Mouse (Mus musculus): ENCODE results near the gene Mpp6. TPM values are rescaled to one million over a fixed set of nuclear protein-coding genes. Genes with fewer than 3 reads are reported as not detected.

Gene Mpp6
- polyA plus RNA-seq, 1 experiment from 2014 or later = 37.4 TPM

GRCm38 (mm10) chr6:50126331-50126730 lies 16.3 kb downstream of the Mpp6 start:
- 72% methylated on average over 2 of the region's 2 CpGs for WGBS (ENCODE audit: insufficient replicate concordance)
- Histone ChIP-seq H3K9me3 (replicated peaks; ENCODE audit: control insufficient read depth, low read length) (no peaks in the 10 kb centered on the region), H3K36me3 (ENCODE audit: control insufficient read depth, insufficient read depth) (peaks cover 13% of the 10 kb centered on the region), H3K27ac (ENCODE audit: low read length) (no peak overlapping the region), H3K4me3 (ENCODE audit: low read depth, low read length) (no peak overlapping the region), H3K27me3 (ENCODE audit: control insufficient read depth, insufficient read depth, low read depth, low read length) (no peaks in the 10 kb centered on the region), H3K9ac (ENCODE audit: low read depth, low read length) (no peak overlapping the region), H3K4me2 (ENCODE audit: low read depth, low read length) (no peak overlapping the region), H3K4me1 (ENCODE audit: control insufficient read depth, low read depth, low read length) (no peaks in the 10 kb centered on the region)
- ATAC-seq (ENCODE audit: low read depth) = no peak

DNA sequence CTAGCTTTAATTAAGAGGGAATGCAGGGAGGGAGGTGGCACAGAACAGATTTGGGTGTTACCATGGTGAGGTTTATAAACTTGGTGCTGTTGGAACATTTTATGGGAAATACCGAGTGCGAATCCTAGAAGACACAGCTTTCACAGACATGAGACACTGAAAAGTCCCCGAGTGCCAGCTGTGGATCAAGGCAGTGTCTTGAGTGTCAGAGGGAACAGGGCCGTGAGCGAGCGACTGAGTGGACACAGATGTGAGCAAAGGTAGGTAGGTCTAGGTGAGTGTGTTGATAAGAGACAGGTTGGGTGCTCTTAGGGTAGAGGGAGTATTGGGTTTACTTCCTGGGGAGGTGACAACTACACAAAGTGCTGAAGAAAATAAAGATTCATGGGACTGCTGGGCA lies 17.5 kb downstream of the Mpp6 start:
- Histone ChIP-seq H3K4me2 (ENCODE audit: low read depth, low read length) (no peak overlapping the region), H3K4me1 (ENCODE audit: control insufficient read depth, low read depth, low read length) (no peaks in the 10 kb centered on the region), H3K9ac (ENCODE audit: low read depth, low read length) (no peak overlapping the region), H3K27me3 (ENCODE audit: control insufficient read depth, insufficient read depth, low read depth, low read length) (no peaks in the 10 kb centered on the region), H3K36me3 (ENCODE audit: control insufficient read depth, insufficient read depth) (peaks cover 13% of the 10 kb centered on the region), H3K4me3 (ENCODE audit: low read depth, low read length) (no peak overlapping the region), H3K9me3 (replicated peaks; ENCODE audit: control insufficient read depth, low read length) (no peaks in the 10 kb centered on the region), H3K27ac (ENCODE audit: low read length) (no peak overlapping the region)
- 74% methylated on average over 6 of the region's 6 CpGs for WGBS (ENCODE audit: insufficient replicate concordance)
- ATAC-seq (ENCODE audit: low read depth) = no peak

DNA sequence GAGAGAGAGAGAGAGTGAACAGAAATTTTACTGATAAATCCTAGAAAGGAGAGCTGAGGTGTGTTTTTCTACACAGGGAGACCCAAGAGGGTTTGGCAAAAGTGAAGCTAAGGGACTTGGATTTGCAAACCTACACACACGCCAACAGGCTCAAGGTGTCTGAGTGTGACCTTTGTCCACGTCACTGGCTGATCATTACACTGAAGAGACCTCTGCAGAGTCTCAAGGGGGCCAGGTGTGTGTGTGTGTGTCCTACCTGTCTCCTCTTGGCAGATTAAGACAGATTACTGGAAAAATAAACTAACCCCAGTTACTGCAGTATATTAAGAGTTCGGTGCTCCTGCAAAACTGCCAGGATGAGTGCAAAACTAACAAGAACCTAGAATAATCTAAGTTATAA lies 27.6 kb downstream of the Mpp6 start:
- no peak overlapping the region for H3K9ac ChIP-seq (ENCODE audit: low read depth, low read length)
- no peak overlapping the region for H3K4me2 ChIP-seq (ENCODE audit: low read depth, low read length)
- ATAC-seq (ENCODE audit: low read depth) = no peak
- no peaks in the 10 kb centered on the region for H3K27me3 ChIP-seq (ENCODE audit: control insufficient read depth, insufficient read depth, low read depth, low read length)
- 61% methylated on average over 3 of the region's 3 CpGs for WGBS (ENCODE audit: insufficient replicate concordance)
- H3K9me3 ChIP-seq (replicated peaks; ENCODE audit: control insufficient read depth, low read length) = no peaks in the 10 kb centered on the region
- H3K4me3 ChIP-seq (ENCODE audit: low read depth, low read length) = no peak overlapping the region
- H3K27ac ChIP-seq (ENCODE audit: low read length) = no peak overlapping the region
- H3K36me3 ChIP-seq (ENCODE audit: control insufficient read depth, insufficient read depth) = no peaks in the 10 kb centered on the region
- H3K4me1 ChIP-seq (ENCODE audit: control insufficient read depth, low read depth, low read length) = no peaks in the 10 kb centered on the region

DNA sequence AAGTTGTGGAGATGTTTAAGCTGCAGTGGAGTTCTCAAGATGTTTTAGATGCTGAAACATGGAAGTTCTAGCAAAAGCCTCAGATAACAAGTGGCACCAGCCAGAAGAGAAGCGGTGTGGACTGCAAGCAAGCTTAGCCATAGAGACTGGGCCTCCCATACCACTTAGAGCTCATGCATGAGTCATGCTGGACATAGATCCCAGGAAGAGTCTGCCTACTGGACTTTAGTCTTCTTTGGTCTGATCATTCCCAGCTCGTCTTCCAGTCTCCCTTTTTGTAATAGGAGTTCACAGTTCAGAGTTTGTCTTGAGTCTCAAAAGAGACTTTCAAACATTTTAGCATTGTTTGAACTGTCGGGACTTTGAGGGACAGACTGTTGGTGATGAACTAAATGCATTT lies 29.5 kb downstream of the Mpp6 start:
- Histone ChIP-seq H3K27ac (ENCODE audit: low read length) (no peak overlapping the region), H3K27me3 (ENCODE audit: control insufficient read depth, insufficient read depth, low read depth, low read length) (no peaks in the 10 kb centered on the region), H3K4me3 (ENCODE audit: low read depth, low read length) (no peak overlapping the region), H3K9ac (ENCODE audit: low read depth, low read length) (no peak overlapping the region), H3K9me3 (replicated peaks; ENCODE audit: control insufficient read depth, low read length) (no peaks in the 10 kb centered on the region), H3K4me2 (ENCODE audit: low read depth, low read length) (no peak overlapping the region), H3K4me1 (ENCODE audit: control insufficient read depth, low read depth, low read length) (no peaks in the 10 kb centered on the region), H3K36me3 (ENCODE audit: control insufficient read depth, insufficient read depth) (no peaks in the 10 kb centered on the region)
- no peak for ATAC-seq (ENCODE audit: low read depth)
- WGBS (ENCODE audit: insufficient replicate concordance) = 59% methylated on average over 3 of the region's 3 CpGs

GRCm38 (mm10) chr6:50146158-50146557 lies 36.1 kb downstream of the Mpp6 start:
- H3K27ac ChIP-seq (ENCODE audit: low read length) = no peak overlapping the region
- no peaks in the 10 kb centered on the region for H3K4me1 ChIP-seq (ENCODE audit: control insufficient read depth, low read depth, low read length)
- H3K9me3 ChIP-seq (replicated peaks; ENCODE audit: control insufficient read depth, low read length) = no peaks in the 10 kb centered on the region

GRCm38 (mm10) chr6:50149378-50149777 lies 39.3 kb downstream of the Mpp6 start:
- no peak overlapping the region for H3K27ac ChIP-seq (ENCODE audit: low read length)
- no peaks in the 10 kb centered on the region for H3K27me3 ChIP-seq (ENCODE audit: control insufficient read depth, insufficient read depth, low read depth, low read length)
- H3K36me3 ChIP-seq (ENCODE audit: control insufficient read depth, insufficient read depth) = no peaks in the 10 kb centered on the region; the same call in 1 of the 2 replicates
- 76% methylated on average over 4 of the region's 4 CpGs for WGBS (ENCODE audit: insufficient replicate concordance)
- no peak overlapping the region for H3K4me3 ChIP-seq (ENCODE audit: low read depth, low read length)
- no peak overlapping the region for H3K4me2 ChIP-seq (ENCODE audit: low read depth, low read length)
- no peaks in the 10 kb centered on the region for H3K9me3 ChIP-seq (replicated peaks; ENCODE audit: control insufficient read depth, low read length)
- no peak overlapping the region for H3K9ac ChIP-seq (ENCODE audit: low read depth, low read length)
- H3K4me1 ChIP-seq (ENCODE audit: control insufficient read depth, low read depth, low read length) = no peaks in the 10 kb centered on the region
- ATAC-seq (ENCODE audit: low read depth) = no peak

More at GRCm38 (mm10) chr6:50146158-50146557, 36.1 kb downstream of the Mpp6 start:
- Histone ChIP-seq H3K27me3 (ENCODE audit: control insufficient read depth, insufficient read depth, low read depth, low read length) (no peaks in the 10 kb centered on the region), H3K36me3 (ENCODE audit: control insufficient read depth, insufficient read depth) (no peaks in the 10 kb centered on the region; the same call in 1 of the 2 replicates), H3K4me2 (ENCODE audit: low read depth, low read length) (no peak overlapping the region), H3K4me3 (ENCODE audit: low read depth, low read length) (no peak overlapping the region), H3K9ac (ENCODE audit: low read depth, low read length) (no peak overlapping the region)
- no peak for ATAC-seq (ENCODE audit: low read depth)

- Histone ChIP-seq H3K27me3 (ENCODE audit: control insufficient read depth, insufficient read depth, low read depth, low read length) (no peaks in the 10 kb centered on the region), H3K4me3 (ENCODE audit: low read depth, low read length) (no peak overlapping the region), H3K9ac (ENCODE audit: low read depth, low read length) (no peak overlapping the region), H3K4me1 (ENCODE audit: control insufficient read depth, low read depth, low read length) (no peaks in the 10 kb centered on the region), H3K36me3 (ENCODE audit: control insufficient read depth, insufficient read depth) (no peaks in the 10 kb centered on the region), H3K9me3 (replicated peaks; ENCODE audit: control insufficient read depth, low read length) (no peaks in the 10 kb centered on the region), H3K4me2 (ENCODE audit: low read depth, low read length) (no peak overlapping the region), H3K27ac (ENCODE audit: low read length) (no peak overlapping the region)
- WGBS (ENCODE audit: insufficient replicate concordance) = 82% methylated on average over 6 of the region's 6 CpGs
- ATAC-seq (ENCODE audit: low read depth) = no peak
Measured at GRCm38 (mm10) chr6:50159842-50160241, 49.8 kb downstream of the Mpp6 start.

GRCm38 (mm10) chr6:50163013-50163412 lies 53.0 kb downstream of the Mpp6 start:
- Histone ChIP-seq H3K4me1 (ENCODE audit: control insufficient read depth, low read depth, low read length) (no peaks in the 10 kb centered on the region), H3K4me3 (ENCODE audit: low read depth, low read length) (no peak overlapping the region), H3K4me2 (ENCODE audit: low read depth, low read length) (no peak overlapping the region), H3K27me3 (ENCODE audit: control insufficient read depth, insufficient read depth, low read depth, low read length) (no peaks in the 10 kb centered on the region), H3K9ac (ENCODE audit: low read depth, low read length) (no peak overlapping the region), H3K36me3 (ENCODE audit: control insufficient read depth, insufficient read depth) (no peaks in the 10 kb centered on the region), H3K27ac (ENCODE audit: low read length) (no peak overlapping the region), H3K9me3 (replicated peaks; ENCODE audit: control insufficient read depth, low read length) (no peaks in the 10 kb centered on the region)
- 55% methylated on average over 3 of the region's 3 CpGs for WGBS (ENCODE audit: insufficient replicate concordance)
- no peak for ATAC-seq (ENCODE audit: low read depth)

DNA sequence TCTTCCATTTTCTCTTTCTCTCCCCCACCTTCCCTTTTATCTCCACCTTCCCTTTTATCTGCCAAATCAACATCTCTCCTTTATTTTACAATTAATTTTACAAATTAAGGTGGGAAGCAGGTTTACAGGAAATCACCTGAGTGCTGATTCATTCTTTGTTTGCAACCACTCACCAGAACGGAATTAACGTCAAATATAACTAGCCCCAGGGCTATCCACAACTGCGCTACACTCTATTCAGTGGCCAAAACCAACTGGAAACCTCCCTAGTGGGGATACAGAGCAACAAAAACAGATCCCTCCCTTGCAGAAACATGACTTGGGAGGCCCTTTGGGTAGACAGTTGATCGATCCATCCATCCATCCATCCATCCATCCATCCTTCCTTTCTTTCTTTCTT lies 58.8 kb downstream of the Mpp6 start:
- no peak overlapping the region for H3K9ac ChIP-seq (ENCODE audit: low read depth, low read length)
- 74% methylated on average over 4 of the region's 4 CpGs for WGBS (ENCODE audit: insufficient replicate concordance)
- H3K27ac ChIP-seq (ENCODE audit: low read length) = no peak overlapping the region
- H3K4me1 ChIP-seq (ENCODE audit: control insufficient read depth, low read depth, low read length) = no peaks in the 10 kb centered on the region
- no peaks in the 10 kb centered on the region for H3K9me3 ChIP-seq (replicated peaks; ENCODE audit: control insufficient read depth, low read length)
- no peak for ATAC-seq (ENCODE audit: low read depth)
- no peaks in the 10 kb centered on the region; the same call in 1 of the 2 replicates for H3K36me3 ChIP-seq (ENCODE audit: control insufficient read depth, insufficient read depth)
- no peak overlapping the region for H3K4me2 ChIP-seq (ENCODE audit: low read depth, low read length)
- no peak overlapping the region for H3K4me3 ChIP-seq (ENCODE audit: low read depth, low read length)
- no peaks in the 10 kb centered on the region for H3K27me3 ChIP-seq (ENCODE audit: control insufficient read depth, insufficient read depth, low read depth, low read length)

DNA sequence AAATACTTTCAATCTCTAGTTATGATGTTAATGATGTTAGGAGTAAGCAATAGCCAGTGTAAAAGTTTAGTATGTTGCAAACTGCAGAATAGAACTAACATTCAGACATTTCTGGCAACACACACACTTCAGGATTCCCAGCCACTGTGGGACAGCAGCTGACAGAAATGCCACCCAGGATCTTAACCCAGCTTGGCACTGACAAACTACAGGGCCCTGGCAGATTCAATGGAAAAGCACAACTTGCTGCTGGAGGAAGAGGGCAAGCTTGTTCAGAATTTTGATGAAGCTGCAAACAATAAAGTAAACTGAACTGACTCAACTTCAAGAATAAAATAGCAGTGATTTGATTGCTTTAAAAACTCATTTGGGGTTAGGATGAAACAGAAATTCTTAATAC lies 59.7 kb downstream of the Mpp6 start:
- no peak for ATAC-seq (ENCODE audit: low read depth)
- no peak overlapping the region for H3K9ac ChIP-seq (ENCODE audit: low read depth, low read length)
- no peak overlapping the region for H3K4me2 ChIP-seq (ENCODE audit: low read depth, low read length)
- no peak overlapping the region for H3K4me3 ChIP-seq (ENCODE audit: low read depth, low read length)
- no peaks in the 10 kb centered on the region for H3K9me3 ChIP-seq (replicated peaks; ENCODE audit: control insufficient read depth, low read length)
- H3K27me3 ChIP-seq (ENCODE audit: control insufficient read depth, insufficient read depth, low read depth, low read length) = no peaks in the 10 kb centered on the region
- no peaks in the 10 kb centered on the region; the same call in 1 of the 2 replicates for H3K36me3 ChIP-seq (ENCODE audit: control insufficient read depth, insufficient read depth)
- no peaks in the 10 kb centered on the region for H3K4me1 ChIP-seq (ENCODE audit: control insufficient read depth, low read depth, low read length)
- no peak overlapping the region for H3K27ac ChIP-seq (ENCODE audit: low read length)

Data from liver, embryonic 16.5 days (tissue).